Mouse (Mus musculus) left cerebral cortex, adult 9 months (tissue): Measurements from ENCODE around the gene Klhdc2.

Experiments
- DNase-seq, 2 experiments: peaks; one replicate each; pipeline ENCODE4 v3.0.0; 2022; ENCODE audit warnings: low spot score in 2 of 2

Gene Klhdc2

DNA sequence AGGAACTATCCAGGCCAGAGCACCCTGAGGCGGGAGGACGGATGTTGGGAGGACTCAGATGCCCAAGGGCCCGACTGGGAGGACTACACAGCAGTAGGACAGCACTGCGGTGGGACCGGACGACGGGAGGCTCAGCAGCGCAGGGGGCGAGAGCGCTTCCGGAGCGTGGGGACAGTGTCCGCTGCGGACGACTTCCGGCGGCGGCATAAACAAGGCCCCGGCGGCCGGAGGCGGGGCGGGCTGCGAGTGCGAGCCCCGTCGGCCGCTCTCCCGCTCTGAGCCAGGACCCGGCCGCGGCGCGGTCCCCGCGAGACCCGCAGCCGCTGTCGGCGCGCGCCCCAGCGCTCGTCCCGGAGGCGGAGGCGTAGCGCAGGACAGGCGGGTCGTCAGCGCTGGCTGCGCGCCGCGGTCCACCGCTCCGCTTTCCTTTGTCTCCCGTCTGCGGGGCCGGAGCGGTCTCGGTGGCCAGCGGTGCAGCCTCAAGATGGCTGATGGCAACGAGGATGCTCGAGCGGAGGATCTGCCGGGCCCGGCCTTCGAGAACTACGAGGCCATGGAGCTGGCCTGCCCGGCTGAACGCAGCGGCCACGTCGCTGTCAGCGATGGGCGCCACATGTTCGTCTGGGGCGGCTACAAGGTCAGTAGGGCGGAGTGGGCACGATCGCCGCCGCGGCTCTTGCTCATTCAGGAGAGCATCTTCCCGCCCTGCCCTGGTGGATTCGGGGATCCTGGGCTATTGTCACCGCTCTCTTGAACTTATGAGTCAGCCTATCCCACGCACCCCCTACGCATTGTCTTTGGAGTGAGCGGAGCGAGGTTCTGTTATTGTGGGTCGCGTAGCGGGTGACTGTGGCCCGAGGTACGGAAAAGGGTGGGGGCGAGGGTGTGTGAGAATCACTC is at the start of gene Klhdc2:
TSS of gene Klhdc2 (plus strand) at position 171 of the 900 bp plus-strand sequence.
- peak; percentile 76 to 91 for DNase-seq

DNA sequence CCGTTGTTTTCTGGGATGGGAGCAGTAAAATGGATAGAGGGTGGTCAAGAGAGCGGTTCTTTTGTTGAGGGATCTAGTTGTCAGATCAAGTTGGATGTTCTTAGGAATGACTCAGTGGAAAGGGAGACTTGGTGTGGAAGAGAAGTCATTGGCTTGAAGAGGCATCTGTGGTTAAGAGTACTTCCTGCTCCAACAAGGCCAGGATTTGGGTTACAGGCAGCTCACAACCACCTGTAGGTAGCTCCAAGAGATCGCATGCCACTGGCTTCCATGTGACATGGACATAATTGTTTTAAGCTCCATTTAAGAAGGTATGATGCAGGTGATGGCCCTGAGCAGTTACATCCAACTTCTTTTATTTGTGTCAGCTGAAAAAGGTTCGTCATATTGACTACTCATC is 46.7 kb upstream of the Klhdc2 start:
- DNase-seq = no peak

DNA sequence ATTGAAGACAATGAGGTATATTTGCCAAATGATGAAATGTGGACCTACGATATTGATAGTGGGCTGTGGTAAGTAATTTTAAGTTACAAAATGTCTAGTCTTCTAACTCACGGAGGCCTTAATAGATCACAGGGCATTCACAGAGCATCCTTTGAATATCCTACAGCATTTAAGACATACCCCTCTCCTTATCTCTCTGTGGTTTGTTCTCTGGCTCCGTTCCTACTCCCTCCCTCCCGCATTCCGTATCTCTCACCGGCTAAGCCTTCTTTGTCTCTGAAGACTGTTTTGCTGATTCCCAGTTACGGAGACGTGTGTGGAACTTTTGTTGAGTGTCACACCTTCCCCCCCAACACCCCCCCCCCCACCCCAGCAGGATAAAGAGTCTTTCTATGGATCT is 45.7 kb upstream of the Klhdc2 start:
- DNase-seq = no peak

GRCm38 (mm10) chr12:69253806-69254205 is 42.7 kb upstream of the Klhdc2 start:
- no peak for DNase-seq

- DNase-seq = no peak
Observed at GRCm38 (mm10) chr12:69257836-69258235, 38.6 kb upstream of the Klhdc2 start.

DNA sequence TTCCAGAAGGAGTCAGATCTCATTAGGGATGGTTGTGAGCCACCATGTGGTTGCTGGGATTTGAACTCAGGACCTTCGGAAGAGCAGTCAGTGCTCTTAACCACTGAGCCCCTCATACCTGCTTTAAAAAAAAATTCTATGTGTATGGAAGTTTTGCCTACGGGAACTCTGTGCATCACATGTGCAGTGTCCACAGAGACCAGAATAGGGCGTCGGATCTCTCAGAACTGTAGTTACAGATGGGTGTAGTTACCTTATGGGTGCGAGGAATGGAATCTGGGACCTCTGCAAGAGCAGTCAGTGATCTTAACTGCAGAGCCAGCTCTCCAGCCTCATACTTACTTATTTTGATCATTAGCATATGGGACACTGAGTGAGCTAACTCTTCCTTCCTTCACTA is 34.2 kb upstream of the Klhdc2 start:
- no peak for DNase-seq

- no peak for DNase-seq
Observed at GRCm38 (mm10) chr12:69265031-69265430, 31.4 kb upstream of the Klhdc2 start.

GRCm38 (mm10) chr12:69267956-69268632 is 28.4 kb upstream of the Klhdc2 start:
- no peak for DNase-seq

DNA sequence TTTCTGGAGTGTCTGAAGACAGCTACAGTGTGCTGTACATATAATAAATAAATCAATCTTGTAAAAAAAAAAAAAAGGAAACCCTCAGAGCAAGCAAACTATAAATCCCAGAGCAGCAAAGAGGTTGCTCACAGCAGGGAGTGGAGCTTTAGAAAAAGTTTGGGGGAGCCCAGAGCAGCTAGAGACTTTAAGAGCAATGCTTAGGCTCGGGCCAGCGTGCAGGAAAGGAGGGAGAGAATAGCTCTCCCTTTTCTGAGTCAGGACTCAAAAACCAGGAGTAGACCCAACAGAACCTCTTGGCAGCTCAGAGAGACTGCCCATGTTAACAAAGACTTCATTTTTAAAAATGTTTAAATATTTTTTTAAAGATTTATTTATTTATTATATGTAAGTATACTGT is 27.5 kb upstream of the Klhdc2 start:
- no peak for DNase-seq

GRCm38 (mm10) chr12:69279931-69280469 is 16.5 kb upstream of the Klhdc2 start:
- no peak for DNase-seq

- no peak for DNase-seq
Observed at GRCm38 (mm10) chr12:69280915-69281314, 15.6 kb upstream of the Klhdc2 start.

- no peak for DNase-seq
Observed at GRCm38 (mm10) chr12:69283146-69283545, 13.3 kb upstream of the Klhdc2 start.

GRCm38 (mm10) chr12:69287535-69287934 is 8.9 kb upstream of the Klhdc2 start:
- DNase-seq = no peak

DNA sequence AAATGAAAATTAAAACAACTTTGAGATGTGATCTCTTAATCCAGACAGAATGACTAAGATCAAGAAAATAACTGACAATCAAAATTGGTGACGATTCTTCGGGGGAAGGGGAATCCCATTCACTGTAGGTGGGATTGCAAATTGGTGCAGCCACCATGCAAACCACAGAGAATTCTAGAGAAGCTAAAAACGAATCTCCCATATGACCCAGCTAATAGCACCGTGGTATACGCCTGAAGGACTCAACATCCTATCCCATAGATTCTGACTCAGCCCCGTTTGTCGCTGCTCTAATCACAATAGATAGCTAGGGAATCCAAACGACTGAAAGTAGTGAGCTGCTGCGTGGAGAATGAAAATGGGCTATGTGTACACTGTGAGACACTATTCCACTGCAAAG is 7.8 kb upstream of the Klhdc2 start:
- no peak for DNase-seq

GRCm38 (mm10) chr12:69292401-69292800 is 4.1 kb upstream of the Klhdc2 start:
- DNase-seq = no peak

- DNase-seq = no peak
Observed at GRCm38 (mm10) chr12:69293815-69294214, 2.7 kb upstream of the Klhdc2 start.

GRCm38 (mm10) chr12:69294936-69295335 is 1.5 kb upstream of the Klhdc2 start:
- DNase-seq = no peak

DNA sequence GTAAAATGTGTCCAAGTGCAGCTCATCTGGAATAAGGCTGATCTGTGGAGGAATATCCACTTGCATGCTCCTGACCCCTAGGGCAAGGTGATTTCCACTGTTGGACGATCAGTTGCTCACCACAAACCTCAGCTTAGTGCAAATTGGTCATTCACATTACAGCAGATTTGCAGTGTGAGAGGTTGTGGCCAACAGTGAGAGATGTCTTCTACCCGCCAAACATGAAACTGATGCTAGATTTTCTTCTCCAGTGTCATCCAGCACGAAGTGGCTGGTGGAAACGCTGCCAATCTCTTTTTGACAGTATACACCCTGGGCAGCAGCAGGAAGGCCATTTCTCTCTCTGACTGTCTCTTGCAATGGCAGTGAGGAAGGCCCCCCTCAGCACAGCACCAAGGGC is 830 bp upstream of the Klhdc2 start:
- DNase-seq = no peak

DNA sequence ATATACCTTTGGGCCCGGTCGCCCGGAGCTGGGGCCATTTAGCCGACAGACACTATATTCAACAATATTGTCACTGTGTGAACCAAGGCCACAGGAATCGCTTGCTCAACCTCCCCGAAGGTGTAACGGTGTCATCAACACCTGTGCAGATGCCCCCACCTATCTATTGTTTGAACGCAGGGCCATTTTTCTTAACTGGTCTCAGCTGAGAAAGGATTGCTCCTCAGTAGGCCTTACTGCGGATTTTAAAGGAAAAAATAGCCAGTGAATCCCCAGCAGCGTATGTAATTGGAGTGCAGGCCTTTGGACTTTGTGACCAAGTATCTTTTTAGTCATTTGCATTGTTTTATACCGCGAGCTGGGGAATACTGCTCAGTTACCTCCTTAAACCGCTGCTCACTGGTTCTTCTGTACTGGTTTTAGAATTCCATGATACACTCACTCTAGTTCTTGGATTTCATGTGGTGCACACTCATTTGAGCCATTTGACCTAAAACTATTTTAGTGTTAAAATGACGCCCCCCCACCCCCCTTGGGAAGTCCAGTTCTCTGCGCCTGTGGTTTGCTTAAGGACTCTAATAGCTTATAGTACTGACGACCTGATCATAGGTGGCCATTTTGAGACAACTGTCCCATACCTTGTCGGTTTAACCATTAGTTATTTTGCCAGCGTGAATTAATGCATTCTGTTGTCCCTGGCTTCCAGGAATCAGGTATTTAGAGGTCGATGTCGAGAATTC is 1.1 kb downstream of the Klhdc2 start:
- DNase-seq = no peak

GRCm38 (mm10) chr12:69298281-69298680 is 1.8 kb downstream of the Klhdc2 start:
- DNase-seq = no peak

- DNase-seq = no peak
Observed at GRCm38 (mm10) chr12:69299231-69299630, 2.8 kb downstream of the Klhdc2 start.

GRCm38 (mm10) chr12:69299831-69300230 is 3.4 kb downstream of the Klhdc2 start:
- DNase-seq = no peak
